Mouse (Mus musculus): ENCODE results near the gene Ecm1.

DNA sequence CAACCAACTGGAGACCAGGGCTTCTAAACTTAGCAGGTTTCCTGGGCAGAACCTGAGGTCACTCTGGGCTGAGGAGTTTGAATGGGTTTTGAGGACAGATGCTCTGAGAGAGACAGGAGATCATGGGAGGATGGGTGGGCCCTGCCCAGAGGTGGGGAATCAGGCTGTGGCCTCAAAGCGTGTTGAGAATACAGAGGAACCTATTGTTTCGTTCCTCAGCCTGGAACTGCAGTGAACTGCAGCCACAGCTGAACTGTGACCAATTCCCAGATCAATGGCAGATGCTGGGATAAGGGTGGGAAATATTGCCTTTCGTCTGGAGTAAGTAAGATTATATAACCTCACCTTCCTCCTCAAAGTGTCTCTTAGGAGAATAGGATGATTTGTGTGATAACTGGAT is 43.6 kb downstream of the Ecm1 start:
- TF ChIP-seq CTCF (IDR thresholded peaks at IDR 0.05; ENCODE audit: low read depth) (no peak), EP300 (optimal IDR thresholded peaks at IDR 0.05) (no peak)

Data from stomach, postnatal 0 days (tissue).